Mouse (Mus musculus) small intestine, adult 2 months (tissue): ENCODE results near the gene Csk.

Experiments used
- CTCF ChIP-seq: fragments of 200-500 bp; IDR thresholded peaks from 2 replicates; pipeline ENCODE4 v1.5.1; 2012; ENCODE audit warnings: low read depth, mild to moderate bottlenecking, control low read depth, inconsistent platforms, low read length, moderate library complexity, mixed read lengths; ENCODE audit not compliant: insufficient replicate concordance, insufficient read length; ENCODE audit errors: extremely low read depth
- POLR2A ChIP-seq: fragments of 200-500 bp; IDR thresholded peaks from 2 replicates; pipeline ENCODE4 v1.6.1; 2012; ENCODE audit warnings: low read depth, mild to moderate bottlenecking, control low read depth, inconsistent platforms, low read length, moderate library complexity

DNA sequence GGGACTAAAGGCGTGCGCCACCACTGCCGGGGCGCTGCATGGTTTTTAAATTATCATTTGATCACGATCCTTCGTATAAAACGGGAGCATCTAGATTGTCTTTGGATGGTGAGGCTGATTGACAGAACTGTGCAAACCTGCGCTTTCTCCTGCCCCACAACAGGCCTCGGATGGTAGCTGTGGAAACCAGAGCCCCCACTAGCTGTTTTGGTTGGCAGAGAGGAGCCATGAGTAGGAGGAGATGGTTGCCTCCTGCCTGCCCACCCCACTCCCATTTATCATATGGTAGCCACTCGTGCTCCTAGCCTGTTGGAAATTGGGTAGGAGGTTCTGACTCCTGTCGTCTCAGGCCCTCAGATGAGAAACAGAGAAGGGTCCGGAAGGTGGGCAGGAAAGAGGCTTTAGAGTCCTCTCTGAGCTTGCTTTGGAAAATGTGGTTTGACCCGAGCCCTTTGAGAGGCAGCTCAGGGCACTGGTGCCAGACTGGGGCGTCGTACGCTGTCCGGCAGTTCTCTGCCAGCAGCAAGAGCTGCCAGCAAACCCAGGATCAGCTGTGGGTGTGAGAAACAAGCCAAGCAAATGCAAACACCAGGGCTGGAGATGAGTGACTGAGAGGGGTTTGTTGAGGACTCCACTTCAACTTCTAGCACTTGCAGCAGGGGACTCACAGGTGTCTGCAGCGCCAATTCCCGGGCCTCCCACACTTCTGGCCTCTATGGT, 3.4 kb upstream of the Csk start:
- TF ChIP-seq CTCF, result no peak
- TF ChIP-seq POLR2A, result no peak
